Comparison of ENCODE assay signal across 9 mouse cellular contexts in genomic region chr7:6172674-6173244, GRCm38 (mm10). TPM values are rescaled to one million over a fixed set of nuclear protein-coding genes. Genes with fewer than 3 reads are reported as not detected.
A peak's percentile ranks its signal among the peaks of the same experiment; 100 is the strongest.
DNase-seq lines count a peak whose midpoint lies in the region; ATAC-seq and TF ChIP-seq lines count a peak whose summit lies in the region.
"Had no signal": no experiment of that assay in that cellular context is flagged by ENCODE, and none has a peak within 500 bp of the region (broad histone marks: within the 10 kb centered on the region; RNA-seq: fewer than 3 reads in every experiment).

No protein-coding gene starts in this region.

- H3K4me3 ChIP-seq in kidney, postnatal 0 days (replicated peaks; ENCODE audit: low read depth, low read length) = peak overlapping the region; percentile 69
- peak overlapping the region; percentile 80 for H3K4me3 ChIP-seq in G1E (ENCODE audit: low read depth, low read length)
- H3K4me3 ChIP-seq in embryonic facial prominence, embryonic 13.5 days = peak overlapping the region; percentile 67
- H3K4me3 ChIP-seq in limb, embryonic 13.5 days = peak overlapping the region; percentile 68
- H3K4me3 ChIP-seq in small intestine, adult 2 months (ENCODE audit: low read depth, low read length) = peak overlapping the region; percentile 91

- H3K9me3 ChIP-seq in kidney, postnatal 0 days (replicated peaks; ENCODE audit: low read length) = no peaks in the 10 kb centered on the region
- no peaks in the 10 kb centered on the region for H3K9me3 ChIP-seq in G1E (replicated peaks)
- no peaks in the 10 kb centered on the region for H3K9me3 ChIP-seq in embryonic facial prominence, embryonic 13.5 days
- H3K9me3 ChIP-seq in limb, embryonic 13.5 days = no peaks in the 10 kb centered on the region

- no peak for TF ChIP-seq POLR2A in small intestine, adult 2 months (IDR thresholded peaks at IDR 0.05; ENCODE audit: low read depth, low read length)

- H3K9ac ChIP-seq in kidney, postnatal 0 days (ENCODE audit: low read depth, low read length) = peak overlapping the region; percentile 79
- H3K9ac ChIP-seq in embryonic facial prominence, embryonic 13.5 days = peak overlapping the region; percentile 83
- peak overlapping the region; percentile 79 for H3K9ac ChIP-seq in limb, embryonic 13.5 days

- ATAC-seq in kidney, postnatal 0 days (replicated peaks; ENCODE audit: low FRiP score, low read depth) = peak; percentile 6
- ATAC-seq in G1E (ENCODE audit: extremely low read depth, insufficient number of reproducible peaks, low FRiP score, poor library complexity, severe bottlenecking) = no peak
- peak; percentile 17; the same call in 1 of the 2 replicates for ATAC-seq in embryonic facial prominence, embryonic 13.5 days (ENCODE audit: insufficient number of reproducible peaks, insufficient read depth, low FRiP score, low TSS enrichment, low read depth)
- ATAC-seq in limb, embryonic 13.5 days (ENCODE audit: low FRiP score, low read depth) = peak; percentile 19

- 0 out of 2 replicates have a peak, but pooled peaks cover 2% of the 10 kb centered on the region for H3K36me3 ChIP-seq in kidney, postnatal 0 days (ENCODE audit: insufficient read depth, low read length)
- peaks cover 29% of the 10 kb centered on the region for H3K36me3 ChIP-seq in G1E (replicated peaks)
- peaks cover 17% of the 10 kb centered on the region for H3K36me3 ChIP-seq in embryonic facial prominence, embryonic 13.5 days
- peaks cover 17% of the 10 kb centered on the region for H3K36me3 ChIP-seq in limb, embryonic 13.5 days
- 0 out of 2 replicates have a peak, but pooled peaks cover 2% of the 10 kb centered on the region for H3K36me3 ChIP-seq in small intestine, adult 2 months (ENCODE audit: control insufficient read depth, insufficient read depth, low read length)

- TF ChIP-seq CTCF in kidney, postnatal 0 days (IDR thresholded peaks at IDR 0.05; ENCODE audit: low read depth) = no peak
- no peak for TF ChIP-seq CTCF in G1E (IDR thresholded peaks at IDR 0.05; ENCODE audit: low read depth, low read length)
- TF ChIP-seq CTCF in small intestine, adult 2 months (IDR thresholded peaks at IDR 0.05; ENCODE audit: extremely low read depth, insufficient read length, insufficient replicate concordance, low read depth, low read length) = no peak

- H3K4me1 ChIP-seq in kidney, postnatal 0 days (replicated peaks; ENCODE audit: insufficient read depth, low read length) = peaks cover 5% of the 10 kb centered on the region; the same call in 1 of the 2 replicates
- peaks cover 35% of the 10 kb centered on the region for H3K4me1 ChIP-seq in G1E (ENCODE audit: insufficient read depth, low read depth, low read length)
- peaks cover 6% of the 10 kb centered on the region; the same call in 1 of the 2 replicates for H3K4me1 ChIP-seq in embryonic facial prominence, embryonic 13.5 days
- peaks cover 15% of the 10 kb centered on the region; the same call in 1 of the 2 replicates for H3K4me1 ChIP-seq in limb, embryonic 13.5 days
- H3K4me1 ChIP-seq in small intestine, adult 2 months (ENCODE audit: control insufficient read depth, insufficient read depth, insufficient read length, low read length) = peaks cover 5% of the 10 kb centered on the region; the same call in 1 of the 2 replicates

- peak overlapping the region; percentile 84 for H3K4me2 ChIP-seq in kidney, postnatal 0 days (ENCODE audit: low read length)
- peak overlapping the region; percentile 81 for H3K4me2 ChIP-seq in embryonic facial prominence, embryonic 13.5 days
- peak overlapping the region; percentile 83 for H3K4me2 ChIP-seq in limb, embryonic 13.5 days (replicated peaks)

- peak overlapping the region; percentile 87 for H3K27ac ChIP-seq in kidney, postnatal 0 days
- H3K27ac ChIP-seq in embryonic facial prominence, embryonic 13.5 days = peak overlapping the region; percentile 74
- H3K27ac ChIP-seq in limb, embryonic 13.5 days = peak overlapping the region; percentile 44; the same call in 1 of the 2 replicates
- peak overlapping the region; percentile 41; the same call in 1 of the 2 replicates for H3K27ac ChIP-seq in small intestine, adult 2 months (ENCODE audit: insufficient read depth, low read depth, low read length)

- H3K27me3 ChIP-seq in kidney, postnatal 0 days (ENCODE audit: insufficient read depth, low read length) = no peaks in the 10 kb centered on the region
- no peaks in the 10 kb centered on the region for H3K27me3 ChIP-seq in G1E (ENCODE audit: insufficient read depth, low read length)
- H3K27me3 ChIP-seq in embryonic facial prominence, embryonic 13.5 days = no peaks in the 10 kb centered on the region
- H3K27me3 ChIP-seq in limb, embryonic 13.5 days = no peaks in the 10 kb centered on the region
- H3K27me3 ChIP-seq in small intestine, adult 2 months (ENCODE audit: control insufficient read depth, insufficient read depth, low read length) = no peaks in the 10 kb centered on the region

- DNase-seq in kidney, postnatal 0 days (ENCODE audit: low spot score) = peak; percentile 37
- DNase-seq in kidney, adult 11 months = no peak
- peak; percentile 15 for DNase-seq in G1E (ENCODE audit: low spot score)
- DNase-seq in thymus, postnatal 10 days (ENCODE audit: low spot score in 2 of 2) = no peak
- DNase-seq in frontal cortex, postnatal 36 days (ENCODE audit: low spot score in 2 of 2) = no peak

- WGBS in kidney, postnatal 0 days = 2% methylated on average over 28 of the region's 28 CpGs
- WGBS in embryonic facial prominence, embryonic 13.5 days = under 1% methylated on average over 28 of the region's 28 CpGs
- WGBS in limb, embryonic 13.5 days = under 1% methylated on average over 25 of the region's 28 CpGs
- 3% methylated on average over 27 of the region's 28 CpGs for WGBS in small intestine, adult 2 months

RNA-seq across cellular contexts. Expression of gene Zfp444, which starts 0.7 kb away (rescaled TPM):
- polyA plus RNA-seq in kidney, postnatal 0 days (2015; fragmentation: Nextera tagmentation; extraction: Ambion mirVana) = 66.2 and 66.3 TPM in 2 replicates
- total RNA-seq in G1E (2014; fragmentation: Nextera tagmentation) (7.1 and 15.0 TPM in 2 replicates), G1E (2017) (26.9 and 29.3 TPM in 2 replicates)
- polyA plus RNA-seq in G1E (2012) = 45.2 and 48.6 TPM in 2 replicates
- polyA plus RNA-seq in embryonic facial prominence, embryonic 13.5 days (2015; fragmentation: Nextera tagmentation; extraction: Ambion mirVana) = 69.5 and 76.0 TPM in 2 replicates
- 74.0 and 75.9 TPM in 2 replicates for polyA plus RNA-seq in limb, embryonic 13.5 days (2015; fragmentation: Nextera tagmentation; extraction: Ambion mirVana)
- polyA plus RNA-seq in small intestine, adult 2 months (2012; rRNA removed) = 12.7 and 33.9 TPM in 2 replicates

RNA-seq across cellular contexts. Expression of gene Zfp787, which starts 17.0 kb away (rescaled TPM):
- 60.1 and 72.0 TPM in 2 replicates for polyA plus RNA-seq in kidney, postnatal 0 days (2015; fragmentation: Nextera tagmentation; extraction: Ambion mirVana)
- total RNA-seq in G1E (2014; fragmentation: Nextera tagmentation) (23.5 and 36.9 TPM in 2 replicates), G1E (2017) (33.1 and 39.0 TPM in 2 replicates)
- 47.7 and 49.8 TPM in 2 replicates for polyA plus RNA-seq in G1E (2012)
- 21.2 and 28.0 TPM in 2 replicates for polyA plus RNA-seq in embryonic facial prominence, embryonic 13.5 days (2015; fragmentation: Nextera tagmentation; extraction: Ambion mirVana)
- polyA plus RNA-seq in limb, embryonic 13.5 days (2015; fragmentation: Nextera tagmentation; extraction: Ambion mirVana) = 24.2 and 24.4 TPM in 2 replicates
- polyA plus RNA-seq in small intestine, adult 2 months (2012; rRNA removed) = 32.3 and 62.7 TPM in 2 replicates

RNA-seq across cellular contexts. Expression of gene Galp, which starts 24.1 kb away (rescaled TPM):
- polyA plus RNA-seq in kidney, postnatal 0 days (2015; fragmentation: Nextera tagmentation; extraction: Ambion mirVana) = not detected in 2 replicates
- total RNA-seq in G1E (2014; fragmentation: Nextera tagmentation) (not detected in 2 replicates), G1E (2017) (not detected in 2 replicates)
- not detected in 2 replicates for polyA plus RNA-seq in G1E (2012)
- polyA plus RNA-seq in embryonic facial prominence, embryonic 13.5 days (2015; fragmentation: Nextera tagmentation; extraction: Ambion mirVana) = not detected in 2 replicates
- not detected in 2 replicates for polyA plus RNA-seq in limb, embryonic 13.5 days (2015; fragmentation: Nextera tagmentation; extraction: Ambion mirVana)
- not detected in 2 replicates for polyA plus RNA-seq in small intestine, adult 2 months (2012; rRNA removed)
- total RNA-seq: common myeloid progenitor, adult 5-6 weeks had no signal

RNA-seq across cellular contexts. Expression of gene Zscan5b, which starts 49.3 kb away (rescaled TPM):
- not detected in 2 replicates for polyA plus RNA-seq in kidney, postnatal 0 days (2015; fragmentation: Nextera tagmentation; extraction: Ambion mirVana)
- total RNA-seq in G1E (2014; fragmentation: Nextera tagmentation) (not detected in 2 replicates), G1E (2017) (not detected in 2 replicates)
- not detected in 2 replicates for polyA plus RNA-seq in G1E (2012)
- polyA plus RNA-seq in embryonic facial prominence, embryonic 13.5 days (2015; fragmentation: Nextera tagmentation; extraction: Ambion mirVana) = not detected in 2 replicates
- not detected in 2 replicates for polyA plus RNA-seq in limb, embryonic 13.5 days (2015; fragmentation: Nextera tagmentation; extraction: Ambion mirVana)
- polyA plus RNA-seq in small intestine, adult 2 months (2012; rRNA removed) = not detected in 2 replicates
- total RNA-seq: common myeloid progenitor, adult 5-6 weeks had no signal

Comparison
In these comparisons a context has a peak if more than half of its experiments do, and no peak if none do; other contexts are left out.
1. DNase-seq: peak in kidney, postnatal 0 days (single experiment) and G1E (single experiment); none in kidney, adult 11 months (single experiment), thymus, postnatal 10 days (0 of 2) and frontal cortex, postnatal 36 days (0 of 2).
2. Peak in every context shown above with its lines, with median percentiles within 50 percentile points of each other: H3K27ac ChIP-seq, H3K4me2 ChIP-seq, H3K4me3 ChIP-seq and H3K9ac ChIP-seq.